Mouse (Mus musculus) heart, embryonic 11.5 days (tissue): Measurements from ENCODE around the gene Pip4k2a. TPM values are rescaled to one million over a fixed set of nuclear protein-coding genes. Genes with fewer than 3 reads are reported as not detected.

Source experiments
- ATAC-seq: fragments of 200-750 bp; cut with Nextera tagmentation; replicated peaks from 2 replicates; pipeline ENCODE4 v1.8.0; 2017; ENCODE audit warnings: moderate library complexity; ENCODE audit not compliant: insufficient number of reproducible peaks, low FRiP score, low TSS enrichment
- H3K27ac ChIP-seq: fragments of 300-500 bp; sonication (generic); 2 replicates; pipeline ENCODE4 v1.5.1; 2014; ENCODE audit warnings: mild to moderate bottlenecking, low read depth, low read length
- H3K27me3 ChIP-seq: fragments of 300-500 bp; sonication (generic); 2 replicates; pipeline ENCODE4 v1.6.1; 2014; ENCODE audit warnings: mild to moderate bottlenecking, low read length, mixed read lengths; ENCODE audit not compliant: control insufficient read depth, insufficient read depth
- H3K36me3 ChIP-seq: fragments of 300-500 bp; sonication (generic); 2 replicates; pipeline ENCODE4 v1.6.1; 2014; ENCODE audit warnings: mild to moderate bottlenecking, low read length, moderate library complexity, mixed read lengths; ENCODE audit not compliant: control insufficient read depth, insufficient read depth
- H3K4me1 ChIP-seq: fragments of 300-500 bp; sonication (generic); 2 replicates; pipeline ENCODE4 v1.6.1; 2014; ENCODE audit warnings: low read length; ENCODE audit not compliant: control insufficient read depth, insufficient read depth
- H3K4me2 ChIP-seq: fragments of 300-500 bp; sonication (generic); 2 replicates; pipeline ENCODE4 v1.6.1; 2014; ENCODE audit warnings: mild to moderate bottlenecking, moderate library complexity
- H3K4me3 ChIP-seq: fragments of 300-500 bp; sonication (generic); 2 replicates; pipeline ENCODE4 v1.5.1; 2014; ENCODE audit warnings: low read depth, low read length
- H3K9ac ChIP-seq: fragments of 300-500 bp; sonication (generic); 2 replicates; pipeline ENCODE4 v1.6.1; 2014; ENCODE audit warnings: mild to moderate bottlenecking, low read depth, low read length, moderate library complexity
- H3K9me3 ChIP-seq: fragments of 300-500 bp; sonication (generic); replicated peaks from 2 replicates; pipeline ENCODE4 v1.6.1; 2016; ENCODE audit warnings: low read length; ENCODE audit not compliant: control insufficient read depth
- WGBS: fragments of 180-500 bp; shearing (Covaris S2); extraction: QIAGEN DNeasy Blood & Tissue Kit; methylation state at CpG from one replicate; pipeline ENCODE4 v1.1.7; 2014; ENCODE audit not compliant: insufficient replicate concordance; 5-methylcytosine and 5-hydroxymethylcytosine counted together
- polyA plus RNA-seq: library from polyadenylated mRNA; unstranded; fragments of >200 nt; fragmentation: Nextera tagmentation; extraction: Ambion mirVana; gene quantifications from 2 replicates; pipeline ENCODE4 v1.2.1, GENCODE M21; 2014

The Pip4k2a gene
- polyA plus RNA-seq, 1 experiment from 2014 or later = 7.7 TPM

- Histone ChIP-seq H3K4me2 (no peak overlapping the region), H3K9ac (no peak overlapping the region), H3K4me1 (no peaks in the 10 kb centered on the region), H3K27me3 (no peaks in the 10 kb centered on the region), H3K9me3 (no peaks in the 10 kb centered on the region), H3K36me3 (no peaks in the 10 kb centered on the region), H3K27ac (no peak overlapping the region), H3K4me3 (no peak overlapping the region)
- 81% methylated on average over 4 of the region's 4 CpGs for WGBS
- ATAC-seq = no peak
Observed at GRCm38 (mm10) chr2:19007580-19007979, 9.7 kb upstream of the Pip4k2a start.

GRCm38 (mm10) chr2:19006124-19006523 is 8.2 kb upstream of the Pip4k2a start:
- H3K9me3 ChIP-seq = no peaks in the 10 kb centered on the region
- H3K36me3 ChIP-seq = no peaks in the 10 kb centered on the region
- H3K9ac ChIP-seq = no peak overlapping the region
- H3K27me3 ChIP-seq = no peaks in the 10 kb centered on the region
- 85% methylated on average over 7 of the region's 7 CpGs for WGBS
- no peak overlapping the region for H3K27ac ChIP-seq
- no peak overlapping the region for H3K4me3 ChIP-seq
- H3K4me1 ChIP-seq = no peaks in the 10 kb centered on the region
- no peak overlapping the region for H3K4me2 ChIP-seq
- ATAC-seq = no peak

- WGBS = 59% methylated on average over 10 of the region's 10 CpGs
- H3K4me3 ChIP-seq = no peak overlapping the region
- H3K9ac ChIP-seq = no peak overlapping the region
- H3K27ac ChIP-seq = no peak overlapping the region
- H3K4me2 ChIP-seq = no peak overlapping the region
- H3K9me3 ChIP-seq = no peaks in the 10 kb centered on the region
- no peaks in the 10 kb centered on the region for H3K4me1 ChIP-seq
- ATAC-seq = no peak
- no peaks in the 10 kb centered on the region for H3K36me3 ChIP-seq
- H3K27me3 ChIP-seq = no peaks in the 10 kb centered on the region
Observed at GRCm38 (mm10) chr2:19004801-19005200, 6.9 kb upstream of the Pip4k2a start.

GRCm38 (mm10) chr2:18999395-18999794 is 1.5 kb upstream of the Pip4k2a start:
- H3K36me3 ChIP-seq = no peaks in the 10 kb centered on the region
- 0 out of 2 replicates have a peak, but pooled peaks cover 3% of the 10 kb centered on the region for H3K4me1 ChIP-seq
- no peaks in the 10 kb centered on the region for H3K9me3 ChIP-seq
- no peaks in the 10 kb centered on the region for H3K27me3 ChIP-seq
- WGBS = 81% methylated on average over 2 of the region's 2 CpGs
- no peak overlapping the region for H3K4me2 ChIP-seq
- no peak for ATAC-seq
- no peak overlapping the region for H3K9ac ChIP-seq
- H3K27ac ChIP-seq = no peak overlapping the region
- no peak overlapping the region for H3K4me3 ChIP-seq

GRCm38 (mm10) chr2:18997387-18997971 is 447 bp downstream of the Pip4k2a start:
- Histone ChIP-seq H3K4me1 (peaks cover 10% of the 10 kb centered on the region; the same call in 1 of the 2 replicates), H3K9me3 (no peaks in the 10 kb centered on the region), H3K4me2 (peak overlapping the region; percentile 77), H3K36me3 (no peaks in the 10 kb centered on the region), H3K4me3 (peak overlapping the region; percentile 88), H3K27ac (peak overlapping the region; percentile 88), H3K9ac (peak overlapping the region; percentile 90), H3K27me3 (no peaks in the 10 kb centered on the region)
- ATAC-seq = peak; percentile 75
- under 1% methylated on average over 43 of the region's 46 CpGs for WGBS

GRCm38 (mm10) chr2:18996451-18997211 is 1.3 kb downstream of the Pip4k2a start:
- H3K4me3 ChIP-seq = peak overlapping the region; percentile 88
- H3K27me3 ChIP-seq = no peaks in the 10 kb centered on the region
- no peaks in the 10 kb centered on the region for H3K36me3 ChIP-seq
- peak overlapping the region; percentile 77 for H3K4me2 ChIP-seq
- WGBS = under 1% methylated on average over 25 of the region's 25 CpGs
- peaks cover 12% of the 10 kb centered on the region; the same call in 1 of the 2 replicates for H3K4me1 ChIP-seq
- H3K27ac ChIP-seq = no peak overlapping the region
- peaks cover under 1% of the 10 kb centered on the region for H3K9me3 ChIP-seq
- ATAC-seq = no peak
- peak overlapping the region; percentile 90 for H3K9ac ChIP-seq

GRCm38 (mm10) chr2:18992512-18993510 is 5.1 kb downstream of the Pip4k2a start:
- Histone ChIP-seq H3K4me2 (no peak overlapping the region), H3K9me3 (peaks cover 4% of the 10 kb centered on the region), H3K36me3 (no peaks in the 10 kb centered on the region), H3K27ac (no peak overlapping the region), H3K4me1 (peaks cover 9% of the 10 kb centered on the region; the same call in 1 of the 2 replicates), H3K27me3 (no peaks in the 10 kb centered on the region), H3K4me3 (no peak overlapping the region), H3K9ac (no peak overlapping the region)
- 50% methylated on average over 7 of the region's 7 CpGs for WGBS
- peak; percentile 83 for ATAC-seq

GRCm38 (mm10) chr2:18988885-18989284 is 9.0 kb downstream of the Pip4k2a start:
- 81% methylated on average over 3 of the region's 3 CpGs for WGBS
- no peaks in the 10 kb centered on the region; the same call in 1 of the 2 replicates for H3K36me3 ChIP-seq

More at GRCm38 (mm10) chr2:18988885-18989284, 9.0 kb downstream of the Pip4k2a start:
- H3K4me1 ChIP-seq = peaks cover 6% of the 10 kb centered on the region; the same call in 1 of the 2 replicates
- H3K27ac ChIP-seq = no peak overlapping the region
- H3K4me2 ChIP-seq = no peak overlapping the region
- no peak overlapping the region for H3K9ac ChIP-seq
- no peak overlapping the region for H3K4me3 ChIP-seq
- no peak for ATAC-seq
- peaks cover 4% of the 10 kb centered on the region for H3K9me3 ChIP-seq
- no peaks in the 10 kb centered on the region for H3K27me3 ChIP-seq
